Mouse (Mus musculus): ENCODE measurements around the gene Inf2.

DNA sequence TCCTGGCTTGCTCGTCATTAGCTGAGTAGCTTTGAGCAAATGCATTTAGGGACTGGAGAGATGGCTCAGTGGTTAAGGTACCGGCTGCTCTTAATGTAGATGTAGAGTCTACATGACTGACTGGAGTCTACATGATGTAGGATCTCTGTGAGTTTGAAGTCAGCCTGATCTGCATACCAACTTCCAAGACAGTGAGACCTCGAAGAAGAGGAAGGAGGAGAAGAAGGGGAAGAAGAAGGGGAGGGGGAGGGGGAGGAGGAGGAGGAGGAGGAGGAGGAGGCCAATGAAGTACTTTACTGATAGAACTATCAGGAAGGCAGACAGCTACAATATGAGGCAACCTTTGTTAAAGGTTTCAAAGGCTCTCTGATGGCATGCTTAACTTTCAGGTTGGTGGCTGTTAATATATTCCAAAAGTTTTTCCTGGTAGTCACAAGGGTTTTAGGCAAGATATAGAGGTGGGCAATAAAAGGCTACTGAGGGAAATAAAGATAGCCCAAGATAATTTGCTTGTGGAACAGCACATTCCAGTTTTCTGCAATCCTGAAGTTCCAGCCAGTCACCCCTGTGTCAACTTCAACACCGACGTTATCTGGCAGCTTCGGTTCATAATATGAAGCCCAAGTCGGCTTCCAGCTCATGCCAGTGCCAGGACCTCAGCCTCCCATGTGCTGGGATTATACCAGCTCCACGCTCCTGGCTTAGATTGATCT is 13.2 kb upstream of the Inf2 start:
- no peak for TF ChIP-seq CTCF (IDR thresholded peaks at IDR 0.05; ENCODE audit: low read depth, low read length)
- TF ChIP-seq POLR2A (IDR thresholded peaks at IDR 0.05; ENCODE audit: borderline replicate concordance, low read depth, low read length): no peak
